Mouse (Mus musculus): Measurements from ENCODE around the gene Ripor2. TPM values are rescaled to one million over a fixed set of nuclear protein-coding genes. Genes with fewer than 3 reads are reported as not detected.

Gene Ripor2
- total RNA-seq, 2 experiments from 2014 or later, result 5.3 to 8.4 TPM

DNA sequence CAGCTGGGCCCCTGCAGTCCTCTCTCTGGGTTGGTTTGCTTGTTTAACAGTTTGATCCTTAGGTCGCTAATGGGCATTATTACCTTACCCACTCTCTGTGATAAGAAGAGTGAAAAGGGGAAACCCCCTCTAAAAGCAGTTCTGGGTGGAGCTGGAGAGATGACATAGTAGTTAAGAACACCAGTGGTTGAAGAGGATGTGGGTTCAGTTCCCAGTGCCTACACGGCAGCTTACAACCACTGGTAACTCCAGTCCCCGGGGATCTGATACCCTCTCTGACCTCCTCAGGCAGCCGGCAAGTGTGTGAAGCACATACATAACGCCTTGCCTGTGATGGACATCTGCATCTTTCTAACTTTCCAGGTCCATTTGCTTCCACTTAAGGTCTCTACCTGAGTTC lies 100.4 kb downstream of the Ripor2 start:
- intact Hi-C loops (cut with DNase I; ENCODE audit: low total_unique reads), result loop anchor here (10.0 kb wide), 1 partner anchor 198 kb away; no protein-coding TSS in a partner anchor
- no peak for DNase-seq

DNA sequence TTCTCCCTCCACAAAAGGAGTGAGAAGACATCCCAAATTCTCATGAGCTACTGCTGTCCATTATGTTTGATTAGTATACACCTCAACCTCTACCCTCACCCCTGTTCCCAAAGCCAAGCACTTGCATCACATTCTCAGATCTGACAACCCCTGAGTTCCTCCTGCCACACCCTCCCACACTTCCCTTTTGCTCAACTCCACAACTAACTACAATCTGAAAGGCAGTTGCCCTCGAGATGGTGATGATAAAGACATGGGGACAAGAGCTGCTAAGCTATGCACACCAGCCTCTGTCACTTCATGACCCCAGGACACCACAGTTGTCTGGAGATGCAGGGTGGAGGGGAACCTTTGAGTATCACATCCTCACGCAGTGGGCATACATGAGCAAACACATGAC lies 102.5 kb downstream of the Ripor2 start:
- intact Hi-C loops (cut with DNase I; ENCODE audit: low total_unique reads), result loop anchor here (10.0 kb wide), 1 partner anchor 200 kb away; no protein-coding TSS in a partner anchor

DNA sequence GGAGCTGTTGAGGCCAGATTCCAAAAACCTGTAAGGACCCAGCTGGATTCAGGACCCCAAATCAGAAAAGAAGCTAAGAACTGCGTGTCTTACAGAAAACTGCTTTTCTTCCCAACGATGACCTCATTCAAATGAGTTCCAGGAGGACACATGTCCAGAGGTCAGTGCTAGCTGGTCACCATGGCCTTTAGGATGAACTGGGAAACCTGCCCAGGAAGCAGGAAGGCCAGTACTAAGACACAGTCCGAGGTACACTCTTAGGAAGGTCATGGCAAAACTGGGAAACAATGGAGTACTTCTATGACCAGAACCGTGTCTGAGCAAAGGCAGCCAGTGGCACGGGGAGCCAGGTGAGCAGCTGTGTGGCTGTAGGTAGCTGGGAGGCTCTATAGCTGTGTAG lies 103.9 kb downstream of the Ripor2 start:
- intact Hi-C loops (cut with DNase I; ENCODE audit: low total_unique reads), result loop anchor here (5.0 to 10.0 kb wide), 3 partner anchors 169 to 201 kb away; no protein-coding TSS in a partner anchor

More for the DNA sequence above, 102.5 kb downstream of the Ripor2 start:
- DNase-seq, result no peak

DNA sequence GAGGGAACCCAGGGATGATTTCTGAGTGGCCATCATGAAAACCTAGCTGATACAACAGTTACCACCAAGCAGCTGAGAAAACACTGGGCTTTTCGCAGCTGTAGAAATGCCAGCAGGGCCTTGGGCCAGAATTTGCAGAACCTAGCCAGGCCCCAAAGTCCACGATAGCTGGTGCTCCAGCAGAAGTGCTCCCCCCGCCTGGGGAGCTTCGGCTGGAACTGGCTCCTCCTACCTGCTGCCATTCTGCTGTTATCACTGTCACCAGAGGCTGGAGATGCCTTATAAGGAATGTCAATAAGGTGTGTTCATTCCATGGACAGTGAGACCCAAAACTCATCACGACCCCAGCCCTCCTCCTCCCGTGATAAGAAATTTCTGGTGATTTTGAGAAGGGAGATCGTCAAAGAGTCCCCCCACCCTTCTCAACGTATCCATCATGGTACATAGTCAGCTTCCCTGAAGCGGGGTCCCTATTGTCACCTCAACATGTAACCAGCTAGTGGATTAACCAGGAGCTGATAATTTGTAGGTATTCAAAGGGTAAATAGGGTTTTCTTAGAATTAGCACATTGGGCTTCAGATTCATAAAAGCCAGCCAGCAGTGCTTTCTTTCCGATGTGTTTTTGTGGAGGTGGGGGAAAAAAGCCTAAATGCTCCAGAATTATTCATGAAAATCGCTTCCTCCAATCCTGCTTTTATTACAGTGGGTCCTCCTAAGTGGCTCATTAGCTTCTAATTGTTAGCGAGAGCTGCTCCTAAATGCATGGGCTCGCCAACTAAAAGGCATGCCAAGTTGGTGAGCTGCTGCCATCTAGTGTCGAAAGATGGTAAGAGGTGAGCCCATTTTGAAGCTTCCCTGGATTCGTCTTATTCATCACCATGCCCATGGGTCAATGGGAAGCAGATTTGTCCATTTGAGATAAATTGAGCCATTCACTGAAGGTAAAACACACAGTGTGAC lies 105.0 kb downstream of the Ripor2 start:
- intact Hi-C loops (cut with DNase I; ENCODE audit: low total_unique reads), result loop anchor here (5.0 to 10.0 kb wide), 3 partner anchors 170 to 202 kb away; no protein-coding TSS in a partner anchor
- peak; percentile 54 for DNase-seq

More for the DNA sequence above, 103.9 kb downstream of the Ripor2 start:
- no peak for DNase-seq

DNA sequence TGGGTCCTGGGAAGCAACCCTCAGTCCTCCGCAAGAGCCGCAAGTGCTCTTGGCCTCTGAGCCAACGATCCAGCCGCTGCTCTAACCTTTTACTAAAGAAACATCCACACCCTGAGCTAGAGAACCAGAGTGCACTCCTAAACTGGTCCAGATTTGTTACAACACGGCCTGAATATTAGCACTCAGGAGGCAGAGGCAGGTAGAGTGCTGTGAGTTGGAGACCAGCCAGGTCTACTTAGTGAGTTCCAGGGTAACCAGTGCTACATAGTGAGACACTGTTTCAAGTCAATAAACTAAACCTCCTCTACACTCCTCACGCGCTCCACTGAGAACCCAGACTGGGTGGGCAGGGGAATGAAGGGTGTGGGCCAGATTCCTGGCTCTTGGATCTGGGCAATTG lies 111.3 kb downstream of the Ripor2 start:
- intact Hi-C loops (cut with DNase I; ENCODE audit: low total_unique reads), result no loop called here

DNA sequence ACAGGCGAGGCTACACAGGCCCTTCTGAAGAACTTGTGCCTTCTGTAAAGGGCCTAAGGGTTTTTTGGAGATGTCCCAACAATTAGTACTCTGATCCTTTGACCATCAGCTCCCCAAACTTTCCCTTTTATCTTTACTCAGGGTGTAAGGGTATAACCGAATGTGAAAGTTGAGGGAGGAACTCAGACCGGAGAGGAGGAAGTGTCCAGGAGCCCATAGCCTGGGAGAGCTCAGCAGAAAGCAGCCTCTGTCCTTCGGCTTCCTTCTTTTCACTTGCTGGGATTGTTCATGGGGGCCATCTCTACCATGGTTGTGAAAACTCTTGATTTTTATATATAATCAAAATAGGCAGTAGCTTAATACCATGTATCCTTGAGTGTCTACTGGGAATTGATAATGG lies 116.8 kb downstream of the Ripor2 start:
- intact Hi-C loops (cut with DNase I; ENCODE audit: low total_unique reads), result no loop called here
- no peak for DNase-seq

More for the DNA sequence above, 111.3 kb downstream of the Ripor2 start:
- DNase-seq, result no peak

DNA sequence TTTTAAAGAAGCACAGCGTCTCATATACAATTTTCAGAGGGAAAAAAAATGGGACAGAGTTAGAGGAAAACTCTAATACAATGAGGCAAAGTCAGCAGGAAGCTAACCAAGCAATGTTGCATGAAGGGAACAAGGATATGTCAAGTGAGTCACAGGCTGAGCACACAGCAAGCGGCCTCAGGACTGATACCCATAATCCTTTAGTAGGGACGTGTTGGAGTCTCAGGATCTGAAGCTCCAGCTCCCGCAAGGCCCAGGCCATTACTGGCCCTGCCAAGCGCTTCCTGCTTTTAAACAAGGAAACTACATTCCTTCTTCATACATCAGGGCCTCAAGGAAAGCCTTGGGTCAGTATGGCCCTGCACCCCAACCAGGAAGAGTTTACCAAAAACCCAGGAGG lies 120.1 kb downstream of the Ripor2 start:
- no peak for DNase-seq
- intact Hi-C loops (cut with DNase I; ENCODE audit: low total_unique reads), result no loop called here

DNA sequence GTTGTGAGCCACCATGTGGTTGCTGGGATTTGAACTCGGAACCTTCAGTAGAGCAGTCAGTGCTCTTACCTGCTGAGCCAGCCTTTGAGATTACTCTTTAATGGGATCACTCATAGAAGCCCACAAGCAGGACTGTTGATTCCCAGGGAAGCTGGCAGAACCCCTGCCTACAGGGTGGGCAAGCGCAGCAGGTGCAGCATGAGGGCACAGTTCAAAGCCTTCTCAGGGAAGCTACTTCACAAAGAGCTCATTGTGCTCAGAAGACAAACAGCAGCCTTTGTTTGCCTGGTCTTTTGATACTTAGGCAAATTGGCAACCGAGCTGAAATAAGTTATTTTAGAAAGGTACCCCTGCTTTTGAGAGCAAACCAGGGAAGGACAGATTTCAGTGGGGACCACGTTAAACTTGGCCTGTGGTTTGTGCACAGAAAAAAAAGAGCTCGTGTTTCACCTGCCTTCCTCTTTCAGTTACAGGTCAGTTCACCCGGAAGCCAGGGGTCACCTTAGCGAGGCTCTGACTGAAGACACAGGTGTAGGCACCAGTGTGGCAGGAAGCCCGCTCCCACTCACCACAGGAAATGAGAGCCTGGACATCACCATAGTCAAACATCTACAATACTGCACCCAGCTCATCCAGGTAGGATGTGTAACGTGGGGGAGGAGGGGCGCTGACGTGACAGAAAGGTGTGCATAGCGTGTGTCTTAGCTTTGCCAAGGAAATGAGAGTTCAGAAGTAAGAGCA lies 127.8 kb downstream of the Ripor2 start:
- DNase-seq, result no peak
- intact Hi-C loops (cut with DNase I; ENCODE audit: low total_unique reads), result no loop called here

DNA sequence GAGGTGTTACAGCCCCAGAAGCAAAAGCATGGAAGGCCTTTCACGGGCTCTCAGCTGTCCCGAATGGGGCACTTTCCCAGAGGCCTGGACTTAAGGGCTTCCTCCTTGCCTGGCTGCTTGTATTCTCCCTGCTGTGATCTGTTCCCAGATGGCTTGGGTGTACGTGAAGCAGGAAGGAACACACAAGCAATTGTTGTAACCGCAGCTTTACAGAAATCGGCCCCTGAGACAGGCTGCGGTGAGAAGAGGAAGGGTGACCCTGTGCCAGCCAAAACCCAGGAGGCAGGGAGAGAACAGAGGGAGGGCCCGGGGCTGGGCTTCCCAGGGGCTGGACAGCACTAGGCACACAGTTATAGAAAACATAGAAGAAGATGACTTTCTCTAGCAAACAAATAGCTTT lies 129.0 kb downstream of the Ripor2 start:
- no peak for DNase-seq
- intact Hi-C loops (cut with DNase I; ENCODE audit: low total_unique reads), result no loop called here

DNA sequence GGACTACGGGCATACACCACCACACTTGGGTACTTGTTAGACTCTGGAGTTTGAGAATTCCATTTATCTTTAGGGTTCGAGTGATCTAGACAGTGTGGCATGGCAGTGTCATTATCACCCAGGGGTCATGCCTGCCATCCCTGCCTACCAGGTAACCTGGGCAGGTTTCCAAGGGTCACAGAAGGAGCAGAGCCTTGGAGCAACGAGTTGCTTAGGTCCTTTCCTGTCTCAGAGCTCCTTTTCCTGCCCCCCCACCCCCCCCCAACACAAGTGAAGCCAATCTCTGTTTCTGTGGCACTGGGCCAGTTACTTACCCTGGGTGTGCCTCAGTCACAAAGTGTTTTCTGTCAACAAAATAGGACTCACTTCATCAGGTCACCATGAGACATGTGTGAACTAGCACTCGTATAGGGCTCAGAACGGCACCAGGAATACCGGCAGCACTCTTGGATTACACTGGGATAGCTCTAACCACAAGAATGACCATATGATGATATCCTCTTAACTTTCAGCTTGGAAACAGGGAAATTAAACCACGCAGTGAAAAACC lies 130.7 kb downstream of the Ripor2 start:
- intact Hi-C loops (cut with DNase I; ENCODE audit: low total_unique reads), result no loop called here
- no peak for DNase-seq

DNA sequence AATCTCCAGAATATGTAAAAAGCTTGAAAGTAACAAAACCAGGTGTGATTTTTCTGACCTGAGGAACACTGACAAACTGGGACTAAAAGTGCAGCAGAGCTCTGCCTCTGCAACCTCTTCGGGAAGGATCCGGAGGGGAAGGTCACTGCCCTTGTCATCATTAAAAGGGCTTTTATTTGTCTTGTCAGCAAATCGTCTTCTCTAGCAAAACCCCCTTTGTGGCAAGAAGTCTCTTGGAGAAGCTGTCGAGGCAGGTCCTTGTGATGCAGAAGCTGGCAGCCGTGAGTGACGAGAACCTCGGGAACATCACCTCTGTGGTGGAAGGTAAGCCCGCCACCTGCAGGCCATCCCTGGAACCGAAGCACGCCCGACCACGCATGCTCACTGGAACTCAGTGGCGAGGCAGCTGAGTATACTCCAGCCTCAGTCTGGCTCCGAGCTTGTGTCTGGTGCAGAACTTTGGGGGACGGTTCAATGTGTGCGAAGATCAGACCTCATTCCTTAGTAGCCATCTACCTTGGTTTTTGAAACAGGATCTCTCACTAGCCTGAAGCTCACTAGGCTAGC lies 131.5 kb downstream of the Ripor2 start:
- DNase-seq, result peak; percentile 83
- intact Hi-C loops (cut with DNase I; ENCODE audit: low total_unique reads), result no loop called here

DNA sequence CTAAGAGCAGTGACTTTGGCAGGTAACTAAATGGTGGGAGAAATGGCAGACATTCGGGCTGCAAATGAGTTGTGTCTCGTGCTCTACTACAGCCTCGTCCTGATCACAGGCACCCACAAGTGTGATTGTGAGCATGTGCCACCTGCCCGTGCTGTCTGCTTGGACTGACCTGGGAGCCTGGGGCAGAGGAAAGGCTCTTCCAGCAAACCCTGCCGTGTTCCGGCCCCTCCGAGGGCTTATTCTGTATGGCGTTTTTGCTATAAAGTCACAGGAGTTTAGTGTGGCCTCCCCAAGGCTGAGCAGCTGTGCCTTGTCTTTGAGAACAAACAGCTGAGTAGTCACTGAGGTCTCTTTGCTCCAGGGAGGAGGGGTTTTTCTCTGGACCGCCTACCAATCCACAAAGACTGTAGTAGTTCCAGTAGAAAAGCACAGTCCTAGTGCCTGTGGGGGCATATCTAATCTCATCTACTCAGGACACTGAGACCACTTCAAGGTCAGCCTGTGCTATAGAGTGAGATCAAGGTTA lies 132.4 kb downstream of the Ripor2 start:
- no peak for DNase-seq
- intact Hi-C loops (cut with DNase I; ENCODE audit: low total_unique reads), result no loop called here

DNA sequence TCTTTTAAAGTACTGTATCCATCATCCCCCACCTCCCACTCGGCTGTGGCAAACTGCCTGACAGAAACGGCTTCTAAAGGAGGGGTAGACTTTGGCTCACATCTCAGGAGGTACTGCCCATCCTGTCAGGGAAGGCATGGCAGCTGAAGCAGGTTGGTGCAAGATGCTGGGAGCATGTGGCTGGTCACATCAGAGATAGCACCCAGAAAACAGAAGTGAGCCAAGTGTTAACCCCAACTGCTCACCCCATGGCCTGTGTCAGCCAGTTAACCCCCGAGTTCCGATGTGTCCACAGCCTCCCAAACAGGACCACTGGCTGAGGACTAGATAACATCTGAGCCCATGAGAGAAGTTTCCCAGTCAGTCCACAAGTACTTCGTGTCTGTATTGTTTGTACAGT lies 133.6 kb downstream of the Ripor2 start:
- intact Hi-C loops (cut with DNase I; ENCODE audit: low total_unique reads), result no loop called here
- DNase-seq, result no peak

DNA sequence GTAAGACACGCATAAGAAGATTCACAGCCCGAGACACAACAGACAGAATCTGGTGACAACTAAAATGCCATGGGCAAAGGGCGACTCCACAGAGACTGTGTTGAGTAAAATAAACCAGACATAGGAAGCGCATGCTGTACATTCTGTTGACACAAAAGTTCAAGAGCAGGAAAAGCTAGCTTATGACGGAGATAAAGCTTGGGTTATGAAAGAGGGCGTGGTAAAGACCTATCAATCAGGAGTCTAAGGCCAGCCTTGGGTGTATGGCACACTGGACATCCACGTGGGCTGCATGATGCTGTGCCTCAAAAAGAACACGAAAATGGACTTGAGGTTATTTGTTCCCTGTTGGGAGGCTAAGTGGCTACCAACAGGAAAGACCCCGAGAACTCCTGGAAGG lies 134.5 kb downstream of the Ripor2 start:
- intact Hi-C loops (cut with DNase I; ENCODE audit: low total_unique reads), result no loop called here
- no peak for DNase-seq

DNA sequence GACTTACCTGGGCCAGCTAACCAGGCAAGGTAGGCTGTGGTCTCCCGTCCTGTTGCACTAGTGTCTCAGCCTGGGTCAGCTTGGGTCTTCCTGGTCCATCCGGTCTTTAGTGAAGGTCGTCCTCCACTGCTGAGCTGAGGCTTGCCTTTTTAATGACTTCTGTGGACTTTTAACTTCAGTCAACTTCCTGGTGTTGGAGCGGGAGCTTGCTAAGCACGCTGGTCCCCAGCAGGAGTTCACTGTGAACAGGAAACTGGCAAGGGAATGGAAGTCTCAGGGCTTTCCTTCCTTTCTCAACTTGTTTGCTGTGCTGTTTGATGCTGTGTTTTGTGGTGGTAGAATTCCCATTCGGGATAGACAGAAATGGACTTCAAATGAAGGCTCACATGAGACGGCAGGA lies 135.7 kb downstream of the Ripor2 start:
- intact Hi-C loops (cut with DNase I; ENCODE audit: low total_unique reads), result no loop called here
- DNase-seq, result no peak

DNA sequence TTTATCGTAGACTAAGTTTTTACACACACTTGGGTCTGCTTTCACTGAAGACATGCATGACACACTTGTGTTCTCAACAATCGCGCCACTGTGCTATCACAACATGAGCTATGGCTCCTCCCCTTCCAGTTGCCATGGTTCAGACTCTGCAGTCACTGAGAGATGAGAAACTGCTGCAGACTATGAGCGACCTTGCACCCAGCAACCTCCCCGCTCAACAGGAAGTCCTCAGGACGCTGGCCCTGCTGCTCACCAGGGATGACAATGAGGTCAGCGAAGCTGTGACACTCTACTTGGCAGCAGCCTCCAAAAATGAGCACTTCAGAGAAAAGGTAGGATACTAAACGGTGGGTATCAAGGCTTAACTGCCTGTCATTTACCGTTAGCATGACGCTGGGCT lies 139.5 kb downstream of the Ripor2 start:
- intact Hi-C loops (cut with DNase I; ENCODE audit: low total_unique reads), result no loop called here
- DNase-seq, result no peak

DNA sequence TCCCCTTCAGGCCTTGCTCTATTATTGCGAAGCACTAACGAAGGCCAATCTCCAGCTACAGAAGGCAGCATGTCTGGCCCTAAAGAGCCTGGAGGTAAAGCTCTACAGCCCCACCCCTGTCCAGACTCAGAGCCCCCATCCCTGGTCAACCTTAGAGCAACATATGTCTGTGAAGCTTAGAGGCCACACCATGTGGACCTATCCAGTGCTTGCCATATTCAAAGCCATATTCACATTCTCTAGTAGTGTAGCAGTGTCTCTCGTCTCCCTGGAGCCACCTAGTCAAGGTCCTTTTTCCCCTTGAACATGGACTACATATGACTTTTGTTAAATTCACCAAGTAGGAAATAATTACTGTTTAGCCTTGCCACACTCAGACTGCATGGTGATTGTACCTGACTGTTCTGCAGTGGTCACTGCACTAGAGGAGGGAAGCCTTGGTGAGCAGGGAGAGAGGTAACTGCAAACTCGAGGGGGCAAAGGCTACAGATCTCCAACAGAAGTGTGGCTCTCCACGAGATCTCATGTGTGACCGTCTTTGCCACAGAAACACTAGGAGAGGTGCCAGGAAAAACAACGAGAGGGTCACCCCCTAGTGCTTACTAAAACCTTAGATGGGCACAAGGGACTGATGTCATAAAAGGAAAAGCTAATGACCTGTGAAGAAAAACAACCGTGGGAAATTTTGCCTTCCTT lies 141.9 kb downstream of the Ripor2 start:
- intact Hi-C loops (cut with DNase I; ENCODE audit: low total_unique reads), result no loop called here
- no peak for DNase-seq

DNA sequence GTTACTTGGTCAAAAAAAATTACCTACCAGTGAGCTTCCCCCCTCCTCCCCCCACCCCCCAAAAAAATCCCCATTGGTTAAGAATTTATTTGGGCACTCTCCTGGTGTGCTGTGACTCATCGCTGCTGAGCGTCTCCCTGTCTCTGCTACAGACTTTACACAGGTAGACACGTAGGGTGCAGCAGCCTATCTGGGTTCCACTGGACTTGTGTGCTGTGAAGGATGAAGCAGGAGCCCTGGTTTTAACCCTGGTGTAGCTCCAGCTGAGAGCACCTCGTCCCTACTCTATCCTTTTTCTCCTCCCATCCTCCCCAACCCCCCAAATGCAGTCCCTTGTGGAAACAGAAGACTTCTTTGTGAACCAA lies 142.4 kb downstream of the Ripor2 start:
- intact Hi-C loops (cut with DNase I; ENCODE audit: low total_unique reads), result no loop called here
- DNase-seq, result no peak

DNA sequence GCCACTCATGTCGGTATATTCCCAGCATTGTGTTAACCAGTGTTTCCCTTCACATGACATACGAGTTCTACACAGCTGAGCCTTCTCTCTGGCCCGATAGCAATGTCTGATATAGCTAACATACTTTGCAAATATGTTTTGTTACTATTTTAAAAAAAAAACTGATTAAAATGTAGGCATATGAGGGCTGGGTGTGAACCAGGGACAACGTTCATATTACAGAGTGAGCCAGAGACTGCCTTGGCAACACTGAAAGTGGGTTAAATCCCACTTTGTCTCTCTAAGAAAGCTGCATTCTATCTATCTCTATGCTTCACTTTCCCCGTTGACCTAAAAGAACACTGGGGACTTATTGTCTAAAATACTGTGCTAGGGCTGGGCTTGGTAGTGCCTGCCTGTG lies 147.1 kb downstream of the Ripor2 start:
- intact Hi-C loops (cut with DNase I; ENCODE audit: low total_unique reads), result no loop called here
- no peak for DNase-seq
